Mouse (Mus musculus): ENCODE measurements at regions not wholly inside any gene's neighbourhood (a gene's known extent, or its start where the extent isn't known, plus 50 kb on each side); places are given as distances from the start of the nearest gene placed in this dataset.

DNA sequence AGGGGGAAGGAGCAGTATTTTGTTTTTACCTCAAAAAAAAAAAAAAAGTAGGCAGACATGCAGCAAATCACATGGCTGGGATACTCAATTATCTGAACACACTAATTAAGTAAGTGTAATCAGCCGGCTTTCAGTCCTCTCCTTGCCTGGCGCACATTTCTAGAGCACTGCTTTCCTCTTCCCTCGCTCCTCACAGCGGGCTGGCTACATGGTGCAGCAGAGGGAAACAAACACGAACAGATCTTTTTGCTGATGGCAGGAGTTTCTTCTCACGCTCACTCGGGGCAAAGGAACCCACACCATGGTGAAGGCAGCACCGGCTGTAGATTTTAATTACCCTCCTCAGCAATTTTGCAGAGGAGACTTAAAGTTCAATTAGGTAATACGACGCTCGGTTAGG, 169.7 kb upstream of the Azi2 start:
- no peak for DNase-seq (ENCODE audit: low read depth)

DNA sequence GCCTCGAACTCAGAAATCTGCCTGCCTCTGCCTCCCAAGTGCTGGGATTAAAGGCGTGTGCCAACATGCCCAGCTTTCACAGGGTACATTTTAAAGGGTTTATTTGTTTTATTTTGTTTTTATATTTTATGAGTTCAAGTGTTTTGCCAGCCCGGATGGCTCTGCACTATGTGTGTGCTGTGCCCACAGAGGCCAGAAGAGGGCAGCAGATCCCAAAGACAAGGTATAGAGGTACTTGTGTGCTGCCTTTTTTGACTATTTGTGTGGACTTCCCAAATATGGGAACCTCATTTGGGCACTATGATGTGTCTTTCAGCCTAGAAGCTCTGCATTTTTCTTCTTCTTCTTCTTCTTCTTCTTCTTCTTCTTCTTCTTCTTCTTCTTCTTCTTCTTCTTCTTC, 176.4 kb upstream of the Azi2 start:
- DNase-seq (ENCODE audit: low read depth): no peak

DNA sequence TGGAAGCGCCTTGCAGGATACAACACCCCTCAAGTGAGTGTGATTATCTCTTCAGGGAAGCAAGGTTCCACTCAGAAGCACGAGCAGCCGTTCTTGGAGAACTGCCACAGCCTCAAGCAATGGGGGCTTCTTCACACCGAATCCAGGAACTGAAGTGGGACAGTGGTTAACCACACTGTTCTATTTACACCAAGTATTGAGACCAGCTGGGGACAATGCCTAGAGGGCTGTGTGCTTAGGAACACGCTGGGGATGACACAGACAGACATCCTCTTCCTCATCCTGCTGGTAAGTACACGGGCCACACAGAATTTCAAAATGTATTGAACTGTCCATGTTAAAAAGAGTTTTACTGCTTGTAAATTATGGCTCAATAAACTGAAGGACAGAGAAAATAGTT, 177.0 kb upstream of the Azi2 start:
- DNase-seq (ENCODE audit: low read depth): peak; percentile 25

DNA sequence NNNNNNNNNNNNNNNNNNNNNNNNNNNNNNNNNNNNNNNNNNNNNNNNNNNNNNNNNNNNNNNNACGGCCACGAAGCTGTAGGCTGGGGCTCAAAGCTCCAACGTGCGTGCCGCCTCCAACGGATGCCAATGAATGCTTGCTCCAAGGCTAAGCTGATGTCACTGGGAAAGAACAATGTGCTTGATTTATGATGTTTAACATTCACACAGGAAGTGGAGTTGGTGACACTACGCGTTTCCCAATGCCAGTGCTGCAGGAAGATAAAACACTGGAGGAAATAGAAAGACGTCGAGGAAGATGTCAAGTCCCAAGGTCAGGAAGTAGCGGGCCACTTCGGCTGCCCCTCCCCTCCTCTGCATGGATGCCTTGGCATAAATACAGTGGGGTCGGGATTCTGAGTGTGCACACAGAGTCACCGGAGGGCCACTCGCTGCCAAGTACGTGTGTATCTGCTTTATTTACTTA, 180.7 kb upstream of the Azi2 start:
- no peak for DNase-seq (ENCODE audit: low read depth)

DNA sequence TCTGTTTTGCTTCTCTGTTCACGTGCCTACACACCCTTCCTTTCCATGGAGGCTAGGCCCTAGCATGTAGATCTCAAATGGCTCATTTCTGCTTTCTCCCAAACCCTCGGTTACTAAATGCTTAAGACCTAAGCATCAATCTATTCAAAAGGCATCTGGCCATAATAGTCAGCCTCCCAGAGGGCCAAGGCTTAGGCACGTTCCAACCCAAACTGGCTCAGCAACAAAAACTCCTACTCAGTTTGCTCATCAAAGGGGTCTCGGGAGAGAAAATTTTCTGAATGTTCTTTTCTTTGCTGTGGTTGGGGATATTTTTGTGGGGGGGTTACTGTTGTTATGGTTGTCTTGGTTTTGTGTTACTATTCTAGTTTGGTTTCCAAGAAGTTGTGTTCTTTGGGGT, 196.8 kb upstream of the Azi2 start:
- no peak for DNase-seq (ENCODE audit: low read depth)

DNA sequence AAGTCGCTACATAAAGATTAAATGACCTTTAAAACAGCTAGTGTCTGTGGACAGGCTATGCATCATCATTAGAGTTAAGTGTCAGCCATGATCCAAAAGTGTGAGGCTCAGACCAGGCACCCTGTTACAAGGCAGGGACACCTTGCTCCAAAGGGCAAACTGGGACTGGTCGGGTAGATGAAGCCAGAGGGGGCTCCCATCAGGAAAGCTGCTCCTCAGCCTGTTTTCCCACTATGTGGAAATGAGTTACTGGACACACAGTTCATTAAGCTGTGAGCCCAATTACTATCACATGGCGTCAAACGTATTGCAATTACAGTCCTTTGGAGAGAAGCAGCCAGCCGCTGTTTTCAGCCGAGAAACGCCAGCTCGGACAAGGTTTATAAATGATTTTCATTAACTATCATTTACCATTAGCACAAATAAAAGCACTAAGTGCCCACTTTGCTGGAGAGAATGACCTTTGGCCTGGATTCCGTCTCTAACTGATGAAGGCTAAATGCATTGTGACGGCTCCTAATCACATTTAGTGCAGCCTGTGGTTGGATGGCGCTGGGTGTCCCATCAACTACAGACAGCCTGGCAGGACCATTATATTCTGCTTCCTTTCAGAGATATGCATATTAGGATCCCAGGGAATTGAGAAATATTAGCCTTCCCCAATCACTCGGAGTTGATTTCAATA, 203.5 kb upstream of the Azi2 start:
- no peak for DNase-seq (ENCODE audit: low read depth)

DNA sequence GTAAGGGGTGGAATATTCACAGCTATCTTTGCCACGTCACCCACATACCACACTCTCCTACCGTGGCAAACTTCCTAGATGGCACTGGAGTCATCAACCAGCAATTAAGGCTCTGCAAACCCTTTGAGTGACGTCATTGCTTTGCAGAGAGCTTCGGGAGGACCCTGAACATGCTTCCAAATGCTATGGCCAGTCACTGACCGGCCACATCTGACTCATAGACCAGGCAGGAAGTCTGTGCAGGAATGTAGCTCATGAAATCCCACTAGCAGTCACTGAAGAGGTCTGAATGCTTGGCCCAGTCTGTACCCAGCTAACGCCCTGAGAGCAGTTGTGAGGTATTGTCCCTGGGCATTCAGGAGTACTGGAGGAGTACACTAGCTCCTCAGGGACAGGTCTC, 203.9 kb upstream of the Rbms3 start:
- DNase-seq (ENCODE audit: low read depth): no peak

DNA sequence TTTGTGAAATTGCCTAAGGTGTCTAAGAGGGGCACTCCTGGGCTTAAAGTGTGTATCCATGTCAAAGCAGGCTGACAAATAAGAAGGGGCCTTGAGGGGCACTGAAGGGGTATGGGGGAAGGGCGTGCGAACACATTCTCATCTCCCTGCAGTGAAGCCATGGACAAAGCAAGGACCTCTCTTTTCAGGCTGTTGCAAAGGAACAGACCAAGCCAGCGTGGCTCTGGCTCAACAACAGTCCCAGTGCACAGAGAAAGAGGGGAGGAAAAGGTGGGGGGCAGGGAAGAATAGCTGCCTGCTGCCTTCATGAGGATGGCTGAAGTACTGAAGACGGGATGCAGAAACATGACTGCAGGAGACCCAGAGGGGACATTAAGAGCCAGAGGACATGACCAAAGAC, 184.9 kb upstream of the Rbms3 start:
- DNase-seq (ENCODE audit: low read depth): no peak

DNA sequence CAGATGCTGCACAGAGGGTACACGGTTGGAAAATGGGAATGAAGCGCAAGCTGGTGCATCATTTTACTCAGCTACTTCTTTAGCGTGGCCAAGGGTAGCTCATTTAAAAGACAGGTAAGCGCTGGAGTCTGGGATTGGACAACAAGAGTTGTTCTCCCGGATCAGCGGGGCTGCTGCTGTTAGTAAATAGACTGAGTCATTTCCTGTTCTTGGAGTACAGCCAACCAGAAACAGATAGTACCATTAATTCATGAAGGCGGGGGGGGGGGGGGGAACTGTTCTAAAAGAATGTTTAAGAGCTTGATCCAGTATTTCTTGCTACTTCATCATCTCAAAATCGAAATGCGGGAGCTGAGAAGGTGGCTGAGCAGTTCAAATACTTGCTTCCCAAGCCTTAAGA, 183.5 kb upstream of the Rbms3 start:
- DNase-seq (ENCODE audit: low read depth): no peak

DNA sequence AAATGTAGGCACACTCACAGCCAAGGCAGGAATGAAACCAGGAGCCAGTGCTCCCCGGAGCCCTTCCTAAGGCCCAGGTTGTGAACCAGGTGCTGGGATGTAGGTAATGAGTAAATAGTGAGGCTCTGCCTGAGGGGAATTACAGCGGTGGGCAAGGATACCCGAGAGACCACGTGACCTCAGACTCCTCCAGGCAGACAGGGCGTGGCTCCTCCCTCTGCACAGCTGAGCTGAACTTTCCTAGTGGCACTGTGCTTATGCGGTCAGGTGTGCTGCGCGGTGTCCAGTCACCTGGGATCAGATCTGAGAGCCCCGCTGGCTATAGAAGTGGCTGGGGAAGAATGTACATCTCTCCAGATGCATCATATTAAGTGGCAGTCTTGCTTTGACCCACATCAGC, 176.1 kb upstream of the Rbms3 start:
- DNase-seq (ENCODE audit: low read depth): no peak

DNA sequence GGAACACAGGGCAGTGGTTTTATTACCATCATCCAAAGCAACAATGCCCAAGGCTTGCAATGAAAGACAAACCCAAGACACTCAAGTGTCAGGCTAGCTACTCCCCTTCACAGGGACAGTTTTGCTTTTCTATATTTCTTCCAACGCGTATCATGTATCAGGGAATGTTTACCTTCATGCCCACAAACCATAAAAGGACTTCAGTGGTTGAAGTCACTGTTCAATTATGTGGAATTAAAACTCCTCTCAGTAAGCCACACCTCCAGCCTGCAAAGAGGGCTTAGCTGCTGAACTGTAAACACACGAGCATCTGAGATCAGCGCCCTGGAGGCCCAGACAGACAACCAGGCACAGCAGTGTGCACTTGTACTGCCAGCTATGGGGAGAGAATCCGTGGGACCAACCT, 154.5 kb upstream of the Rbms3 start:
- DNase-seq (ENCODE audit: low read depth): no peak

DNA sequence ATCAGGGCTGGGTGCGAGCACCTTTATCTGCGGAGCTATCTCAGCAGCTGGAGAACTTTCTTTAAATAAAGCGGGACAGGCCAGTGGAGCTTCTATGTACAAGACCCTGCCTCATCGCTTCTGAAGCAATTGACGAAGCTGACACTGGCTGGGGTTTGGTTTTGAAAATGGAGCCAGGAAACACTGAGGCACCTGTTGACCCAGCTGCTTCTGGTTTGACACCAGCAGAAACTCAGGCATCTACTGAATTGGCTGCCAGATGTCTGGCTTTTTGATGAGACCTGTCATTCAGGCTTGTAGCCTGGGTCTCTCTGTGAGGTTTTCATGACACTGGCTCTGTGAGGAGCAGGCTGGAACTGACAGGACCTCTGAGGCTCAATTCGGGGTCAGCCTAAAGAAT, 124.9 kb upstream of the Rbms3 start:
- DNase-seq (ENCODE audit: low read depth): no peak

DNA sequence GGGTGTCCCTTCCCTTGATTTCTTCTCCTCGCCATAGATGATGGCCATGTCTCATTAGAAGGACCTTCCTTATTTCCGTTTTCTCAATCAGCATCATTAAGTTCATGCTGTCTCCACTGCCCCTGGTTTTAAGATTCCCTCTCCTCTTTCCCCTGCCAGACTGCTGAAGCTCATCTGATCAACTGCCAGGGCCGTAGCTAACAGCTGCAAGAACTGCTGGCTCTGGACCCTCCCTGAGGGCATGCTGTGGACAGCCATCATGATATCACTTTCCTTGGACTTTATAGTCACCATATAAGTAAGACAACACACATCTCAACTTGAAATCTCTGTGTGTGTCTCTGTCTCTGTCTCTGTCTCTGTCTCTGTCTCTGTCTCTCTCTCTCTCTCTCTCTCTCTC, 123.8 kb upstream of the Rbms3 start:
- DNase-seq (ENCODE audit: low read depth): no peak

DNA sequence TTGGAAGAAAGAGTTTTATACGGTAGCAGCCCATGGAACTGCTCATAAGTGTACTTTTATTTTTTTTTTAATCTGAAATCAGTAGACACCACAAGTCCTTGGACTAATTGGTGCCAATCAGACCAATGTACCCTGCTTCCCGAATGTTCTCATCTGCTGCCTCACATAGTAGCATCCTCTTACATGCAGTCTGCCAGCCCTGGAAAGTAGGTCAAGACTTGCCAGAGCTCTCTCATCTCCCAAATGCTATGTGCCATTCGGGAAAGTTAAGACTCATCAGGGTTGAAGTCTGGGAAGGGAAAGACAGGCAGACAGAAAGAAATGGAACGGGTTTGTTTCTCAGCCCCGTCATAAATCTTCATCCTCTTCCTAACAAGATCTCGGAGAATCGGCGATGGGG, 115.2 kb upstream of the Rbms3 start:
- no peak for DNase-seq (ENCODE audit: low read depth)

DNA sequence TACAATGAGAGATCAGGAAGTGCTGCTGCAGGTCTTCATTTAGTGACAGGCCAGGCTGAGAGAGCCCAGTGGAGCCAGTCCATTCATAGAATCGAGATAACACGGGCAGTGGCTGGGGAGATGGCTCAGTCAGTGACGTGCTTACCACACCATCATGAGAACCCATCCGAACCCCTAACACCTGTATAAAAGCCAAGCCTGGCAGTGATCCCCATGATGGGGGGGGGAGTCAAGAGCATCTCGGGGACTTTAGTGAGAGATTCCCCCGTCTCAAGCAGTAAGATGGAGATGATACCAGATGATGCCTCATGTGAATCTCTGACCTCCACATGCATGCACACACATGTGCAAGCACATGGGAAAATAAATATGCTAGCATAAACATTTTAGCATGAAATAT, 99.7 kb upstream of the Rbms3 start:
- no peak for DNase-seq (ENCODE audit: low read depth)

DNA sequence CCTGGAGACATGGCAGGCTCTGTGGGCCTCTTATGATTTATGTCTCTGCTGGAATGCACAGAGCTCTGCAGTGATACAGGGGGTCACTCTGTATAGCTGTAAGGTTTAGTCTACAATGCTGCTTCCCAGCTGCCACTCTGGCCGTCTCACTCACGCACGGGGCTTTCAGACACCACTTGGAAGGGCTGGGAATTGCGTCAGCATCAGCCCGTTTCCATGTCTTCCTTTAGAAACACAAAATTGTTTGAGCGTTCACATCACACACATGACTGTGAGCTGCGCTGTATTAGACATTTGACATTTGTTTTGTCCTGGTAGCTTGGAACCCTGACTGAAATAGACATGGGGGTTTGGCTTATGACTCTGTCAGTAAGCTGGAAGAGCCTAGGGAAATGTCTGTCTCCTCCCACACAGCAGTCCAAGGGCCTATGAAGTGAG, 90.5 kb upstream of the Rbms3 start:
- DNase-seq (ENCODE audit: low read depth): no peak

DNA sequence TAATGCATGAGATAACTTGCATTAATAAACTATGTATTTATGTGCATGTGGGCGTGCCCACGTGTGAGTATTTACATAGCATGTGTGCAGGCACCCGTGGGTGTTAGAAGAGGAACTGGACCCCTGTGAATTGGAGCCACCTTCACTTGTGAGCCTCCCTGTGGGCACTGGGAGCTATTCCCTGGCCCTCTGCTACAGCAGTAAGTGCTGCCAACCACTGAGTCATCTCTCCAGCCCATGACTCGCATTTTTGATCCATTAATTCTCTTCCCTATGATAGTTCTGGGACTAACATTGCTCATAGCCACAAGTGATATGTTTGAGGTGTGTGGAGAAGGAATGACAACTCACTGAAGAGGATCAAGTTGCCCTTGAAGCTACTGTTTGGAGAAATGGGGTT, 87.6 kb upstream of the Rbms3 start:
- no peak for DNase-seq (ENCODE audit: low read depth)

DNA sequence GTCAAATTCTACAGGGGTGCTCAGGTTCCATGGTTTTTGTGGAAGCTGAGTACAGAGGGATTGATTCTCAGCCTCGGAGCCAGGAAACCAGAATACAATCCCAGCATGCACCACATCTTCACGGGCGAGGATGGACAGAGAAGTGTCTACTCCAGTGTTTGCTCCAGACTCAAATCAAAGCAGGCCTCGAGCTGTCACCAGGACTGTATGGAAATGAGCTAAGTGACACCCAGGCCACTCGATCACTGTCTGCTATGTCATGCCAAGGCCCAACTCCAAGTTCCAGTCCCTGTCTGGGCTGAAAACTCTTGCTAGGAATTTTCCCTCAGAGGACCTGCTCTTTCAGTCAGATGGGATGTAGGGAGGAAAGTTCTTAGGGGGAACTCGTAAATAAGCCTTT, 86.8 kb upstream of the Rbms3 start:
- DNase-seq (ENCODE audit: low read depth): no peak

DNA sequence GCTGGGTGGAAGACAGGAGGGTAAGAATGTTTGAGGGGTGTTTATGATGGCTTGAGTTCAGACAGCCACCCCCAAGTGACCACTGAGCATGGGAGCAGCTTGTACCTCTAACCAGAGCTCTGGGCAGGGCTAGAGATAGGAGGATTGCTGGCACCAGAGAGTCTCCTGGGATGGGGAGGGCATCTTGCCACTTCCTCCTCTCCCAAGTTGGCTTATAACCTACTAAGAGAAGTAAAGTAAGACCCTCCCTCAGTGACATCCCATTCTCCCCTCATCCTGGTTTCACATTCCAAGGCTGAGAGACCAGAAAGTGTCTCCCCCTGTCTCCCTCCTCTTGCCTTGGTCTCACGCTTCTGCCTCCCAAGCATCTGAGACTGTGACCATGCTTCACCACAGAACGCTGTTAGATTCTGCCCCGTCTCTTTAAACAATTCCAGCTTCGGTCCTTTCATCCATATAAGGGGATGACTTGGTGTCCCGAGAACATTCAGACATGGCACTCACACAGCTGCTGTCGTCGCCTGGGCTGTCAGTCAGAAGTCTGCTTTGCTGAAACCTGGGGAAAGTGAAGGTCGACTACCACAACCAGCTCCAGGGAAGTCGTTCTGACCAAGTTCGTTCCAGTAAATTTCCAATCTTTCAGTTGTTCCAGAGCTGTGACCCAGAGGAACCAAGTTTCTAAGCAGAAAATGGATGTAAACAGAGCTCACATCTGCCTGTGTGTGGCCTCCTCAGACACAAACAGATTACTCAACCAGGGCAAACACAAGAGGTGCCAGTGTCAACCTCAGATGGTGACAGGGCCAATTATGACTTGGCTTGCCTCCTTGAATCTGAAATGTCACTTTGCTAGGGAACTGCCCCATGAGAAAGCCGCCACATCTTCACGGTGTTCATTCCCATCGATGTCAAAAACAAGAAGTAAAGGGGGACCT, 85.3 kb upstream of the Rbms3 start:
- DNase-seq (ENCODE audit: low read depth): no peak

DNA sequence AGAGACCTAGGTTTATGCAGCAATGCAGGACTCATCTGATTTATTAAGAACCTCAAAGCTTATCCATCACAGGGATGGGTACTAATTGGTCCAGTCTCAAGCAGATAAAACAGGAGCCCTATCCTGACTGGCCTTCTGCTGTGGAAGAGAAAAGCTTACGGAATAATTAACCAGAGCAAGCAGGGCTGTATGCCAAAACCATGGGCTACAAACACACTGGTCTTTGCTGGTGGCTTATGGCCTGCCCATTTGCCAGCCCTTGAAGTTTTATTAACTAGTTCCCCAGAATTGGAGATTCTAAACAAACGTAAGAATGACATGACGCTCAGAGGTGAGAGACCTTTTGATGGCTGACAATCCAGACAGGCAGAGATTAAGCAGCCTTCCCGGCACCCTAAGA, 83.4 kb upstream of the Rbms3 start:
- no peak for DNase-seq (ENCODE audit: low read depth)

DNA sequence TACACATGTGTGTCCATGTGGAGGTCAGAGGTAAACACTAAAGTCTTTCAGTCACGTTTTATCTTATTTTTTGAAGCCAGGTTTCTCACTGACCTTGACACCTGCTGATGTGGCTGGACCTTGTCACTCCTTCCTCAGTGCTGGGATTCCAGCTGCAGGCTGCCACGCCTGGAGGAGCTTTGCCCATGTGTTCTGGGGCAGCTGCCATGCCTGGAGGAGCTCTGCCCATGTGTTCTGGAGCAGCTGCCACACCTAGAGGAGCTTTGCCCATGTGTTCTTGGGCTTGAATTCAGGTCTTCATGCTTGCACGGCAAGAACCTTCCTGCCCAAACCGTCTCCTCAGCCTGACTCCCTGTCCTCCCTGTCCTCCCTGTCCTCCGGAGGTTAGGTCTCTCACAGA, 82.1 kb upstream of the Rbms3 start:
- DNase-seq (ENCODE audit: low read depth): no peak

DNA sequence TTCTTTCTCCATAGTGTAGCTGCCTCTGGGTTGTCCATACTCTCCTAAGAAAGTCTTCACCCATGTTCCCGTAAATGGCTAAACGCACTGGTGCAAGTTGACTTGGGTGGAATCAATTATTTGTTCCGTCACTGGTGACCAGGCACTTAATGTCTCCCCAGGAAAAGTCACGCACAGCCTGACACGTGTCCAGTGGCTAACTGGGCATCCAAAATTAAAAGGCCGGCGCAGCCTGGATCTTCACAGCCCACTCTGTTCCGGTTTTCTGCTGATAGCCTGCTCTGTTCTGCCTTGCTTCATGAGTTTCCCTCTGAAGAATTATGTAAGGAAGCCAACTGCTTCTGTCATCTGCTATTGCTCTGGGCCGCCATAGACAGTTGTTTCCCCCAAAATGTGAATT, 81.3 kb upstream of the Rbms3 start:
- no peak for DNase-seq (ENCODE audit: low read depth)

DNA sequence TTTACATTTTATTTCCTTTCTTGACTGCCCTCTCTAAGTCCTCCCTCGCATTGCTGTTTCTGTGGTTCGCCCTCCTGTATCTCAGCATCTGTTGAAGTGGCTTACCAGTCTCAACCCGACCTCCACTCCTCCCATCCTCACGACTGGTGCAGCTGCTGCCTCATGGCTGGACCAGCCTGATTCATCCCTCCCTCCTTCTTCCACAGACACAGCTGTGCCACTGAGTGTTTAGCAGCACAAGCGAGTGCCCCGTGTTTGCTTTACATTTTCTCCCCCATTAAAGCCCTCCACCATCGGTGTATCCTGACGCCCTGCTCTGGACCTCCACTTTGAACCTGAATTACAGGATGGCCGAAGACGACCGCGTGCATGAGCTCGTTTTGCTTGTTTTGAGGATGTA, 80.0 kb upstream of the Rbms3 start:
- no peak for DNase-seq (ENCODE audit: low read depth)

DNA sequence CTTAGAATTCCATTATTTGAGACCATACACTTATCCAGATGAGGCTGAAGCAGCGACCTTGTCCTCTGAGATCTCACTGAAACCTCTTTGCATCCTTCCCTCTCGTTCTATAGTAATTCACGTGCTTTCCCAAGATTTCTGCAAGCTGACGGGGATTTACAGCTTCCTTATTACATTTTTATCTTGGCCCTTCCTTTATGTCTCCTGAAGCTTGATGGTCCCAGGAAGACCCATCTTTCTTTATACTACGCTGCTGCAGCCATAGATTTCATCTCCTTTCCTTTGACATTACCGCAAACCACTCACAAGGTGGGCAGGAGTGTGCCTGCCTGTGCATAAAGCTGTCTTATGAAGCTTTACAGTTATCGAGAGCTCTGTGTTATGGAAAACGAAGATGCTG, 63.3 kb upstream of the Rbms3 start:
- no peak for DNase-seq (ENCODE audit: low read depth)

Data from c-Kit-positive CD71-negative TER-119-negative erythroid progenitor cells, embryonic 14.5 days (primary cell).